In genomic region chr16:95870291-95870690, GRCm38 (mm10) we compare ENCODE assay signal across 22 mouse cellular contexts.
A peak's percentile ranks its signal among the peaks of the same experiment; 100 is the strongest.
DNase-seq lines count a peak whose midpoint lies in the region; ATAC-seq lines count a peak whose summit lies in the region.
"Had no signal": no experiment of that assay in that cellular context is flagged by ENCODE, and none has a peak within 500 bp of the region (broad histone marks: within the 10 kb centered on the region; RNA-seq: fewer than 3 reads in every experiment).

No protein-coding gene starts in this region.

- H3K4me2 ChIP-seq in heart, embryonic 16.5 days (ENCODE audit: low read depth, low read length): no peak overlapping the region
- H3K4me2 ChIP-seq in heart, embryonic 12.5 days: no peak overlapping the region
- no peak overlapping the region for H3K4me2 ChIP-seq in limb, embryonic 15.5 days
- H3K4me2 ChIP-seq: forebrain, embryonic 15.5 days; liver, embryonic 13.5 days; lung, embryonic 14.5 days; stomach, embryonic 15.5 days had no signal

- H3K27me3 ChIP-seq in heart, embryonic 16.5 days (ENCODE audit: control insufficient read depth, insufficient read depth, low read length): no peaks in the 10 kb centered on the region
- no peaks in the 10 kb centered on the region for H3K27me3 ChIP-seq in heart, embryonic 12.5 days (replicated peaks)
- no peaks in the 10 kb centered on the region for H3K27me3 ChIP-seq in limb, embryonic 10.5 days (ENCODE audit: low read depth, poor library complexity, severe bottlenecking)
- no peaks in the 10 kb centered on the region for H3K27me3 ChIP-seq in limb, embryonic 15.5 days
- H3K27me3 ChIP-seq: forebrain, embryonic 15.5 days; liver, embryonic 13.5 days; stomach, embryonic 15.5 days had no signal

- no peaks in the 10 kb centered on the region for H3K36me3 ChIP-seq in heart, embryonic 16.5 days (ENCODE audit: control insufficient read depth, insufficient read depth)
- H3K36me3 ChIP-seq in heart, embryonic 12.5 days: no peaks in the 10 kb centered on the region
- no peaks in the 10 kb centered on the region for H3K36me3 ChIP-seq in limb, embryonic 10.5 days
- H3K36me3 ChIP-seq in limb, embryonic 15.5 days: no peaks in the 10 kb centered on the region
- H3K36me3 ChIP-seq: forebrain, embryonic 15.5 days; hindbrain, embryonic 10.5 days; liver, embryonic 13.5 days; stomach, embryonic 15.5 days had no signal

- no peak for DNase-seq in limb, embryonic 10.5 days (ENCODE audit: low spot score)
- DNase-seq in thymus, postnatal 36 days: peak; percentile 76 to 90
- DNase-seq: adrenal gland, adult 8-10 months; cerebellum, adult 11 months; cerebellum, postnatal 10 days; kidney, adult 11 months; kidney, postnatal 14 days; layer of hippocampus, postnatal 36 days; liver, embryonic 13.5 days; lung, embryonic 14.5 days; lung, postnatal 36 days had no signal

- peak; percentile 46 for ATAC-seq in heart, embryonic 16.5 days (replicated peaks; ENCODE audit: extremely low read depth, insufficient read depth, low FRiP score)
- ATAC-seq in heart, embryonic 12.5 days (ENCODE audit: insufficient number of reproducible peaks, low FRiP score): no peak
- no peak for ATAC-seq in limb, embryonic 15.5 days (ENCODE audit: insufficient number of reproducible peaks, low FRiP score, low TSS enrichment, low read depth)
- no peak for ATAC-seq in cerebellum, adult (ENCODE audit: insufficient number of reproducible peaks, low FRiP score, low TSS enrichment)
- no peak for ATAC-seq in inflammation-experienced regulatory T-cells, adult 6 months
- ATAC-seq: forebrain, embryonic 15.5 days; hindbrain, postnatal 0 days; midbrain, embryonic 16.5 days had no signal

- no peak overlapping the region for H3K4me3 ChIP-seq in heart, embryonic 16.5 days (ENCODE audit: low read length)
- no peak overlapping the region for H3K4me3 ChIP-seq in heart, embryonic 12.5 days
- H3K4me3 ChIP-seq in limb, embryonic 10.5 days: no peak overlapping the region
- no peak overlapping the region for H3K4me3 ChIP-seq in limb, embryonic 15.5 days
- H3K4me3 ChIP-seq: forebrain, embryonic 15.5 days; hindbrain, embryonic 10.5 days; layer of hippocampus, adult 2 months; liver, embryonic 13.5 days; stomach, embryonic 15.5 days had no signal

- no peaks in the 10 kb centered on the region for H3K4me1 ChIP-seq in heart, embryonic 16.5 days (ENCODE audit: control insufficient read depth, insufficient read depth, low read length)
- 0 out of 2 replicates have a peak, but pooled peaks cover 3% of the 10 kb centered on the region for H3K4me1 ChIP-seq in heart, embryonic 12.5 days (replicated peaks)
- peaks cover 26% of the 10 kb centered on the region for H3K4me1 ChIP-seq in limb, embryonic 10.5 days
- peaks cover 11% of the 10 kb centered on the region for H3K4me1 ChIP-seq in limb, embryonic 15.5 days
- H3K4me1 ChIP-seq: forebrain, embryonic 15.5 days; hindbrain, embryonic 10.5 days; liver, embryonic 13.5 days; stomach, embryonic 15.5 days had no signal

- peak overlapping the region; percentile 73 for H3K27ac ChIP-seq in heart, embryonic 16.5 days (ENCODE audit: low read length)
- H3K27ac ChIP-seq in heart, embryonic 12.5 days (ENCODE audit: poor library complexity, severe bottlenecking): no peak overlapping the region
- peak overlapping the region; percentile 75 for H3K27ac ChIP-seq in limb, embryonic 10.5 days
- 0 out of 2 replicates have a peak overlapping the region, but pooled peaks have one; percentile 12 for H3K27ac ChIP-seq in limb, embryonic 15.5 days
- H3K27ac ChIP-seq: forebrain, embryonic 15.5 days; hindbrain, embryonic 10.5 days; hindbrain, postnatal 0 days; layer of hippocampus, adult 2 months; liver, embryonic 13.5 days; stomach, embryonic 15.5 days had no signal

- H3K9me3 ChIP-seq in heart, embryonic 16.5 days (replicated peaks; ENCODE audit: control insufficient read depth, low read length): no peaks in the 10 kb centered on the region
- H3K9me3 ChIP-seq in heart, embryonic 12.5 days (replicated peaks): no peaks in the 10 kb centered on the region
- no peaks in the 10 kb centered on the region for H3K9me3 ChIP-seq in limb, embryonic 10.5 days (replicated peaks)
- no peaks in the 10 kb centered on the region for H3K9me3 ChIP-seq in limb, embryonic 15.5 days
- H3K9me3 ChIP-seq: forebrain, embryonic 15.5 days; hindbrain, embryonic 10.5 days; liver, embryonic 13.5 days; stomach, embryonic 15.5 days had no signal

- 65% methylated on average over 2 of the region's 2 CpGs for WGBS in heart, embryonic 16.5 days
- WGBS in heart, embryonic 12.5 days: 54% methylated on average over 2 of the region's 2 CpGs
- WGBS in limb, embryonic 10.5 days: 68% methylated on average over 2 of the region's 2 CpGs
- WGBS in limb, embryonic 15.5 days: 62% methylated on average over 2 of the region's 2 CpGs

- no peak overlapping the region for H3K9ac ChIP-seq in heart, embryonic 16.5 days (ENCODE audit: low read length)
- H3K9ac ChIP-seq in heart, embryonic 12.5 days: no peak overlapping the region
- no peak overlapping the region for H3K9ac ChIP-seq in limb, embryonic 15.5 days
- H3K9ac ChIP-seq: forebrain, embryonic 15.5 days; liver, embryonic 13.5 days; lung, embryonic 14.5 days; stomach, embryonic 15.5 days had no signal
